Mouse (Mus musculus) hindbrain, embryonic 14.5 days (tissue): ENCODE data around the gene Lcmt1. TPM values are rescaled to one million over a fixed set of nuclear protein-coding genes. Genes with fewer than 3 reads are reported as not detected.

Source experiments
- ATAC-seq: fragments of 200-750 bp; cut with Nextera tagmentation; 2 replicates; pipeline ENCODE4 v1.8.0; 2017; ENCODE audit warnings: moderate number of reproducible peaks, mild to moderate bottlenecking, moderate TSS enrichment, moderate library complexity; ENCODE audit not compliant: low FRiP score
- DNase-seq: peaks from one replicate; pipeline ENCODE4 v3.0.0-alpha.2; 2015; ENCODE audit warnings: low spot score
- H3K27ac ChIP-seq: fragments of 300-500 bp; sonication (generic); 2 replicates; pipeline ENCODE4 v1.5.1; 2014; ENCODE audit warnings: mild to moderate bottlenecking, moderate library complexity
- H3K27me3 ChIP-seq: fragments of 300-500 bp; sonication (generic); 2 replicates; pipeline ENCODE4 v1.6.1; 2014; ENCODE audit warnings: mild to moderate bottlenecking, low read length, mixed read lengths; ENCODE audit not compliant: control insufficient read depth, insufficient read depth
- H3K36me3 ChIP-seq: fragments of 300-500 bp; sonication (generic); replicated peaks from 2 replicates; pipeline ENCODE4 v1.6.1; 2014; ENCODE audit not compliant: control insufficient read depth, insufficient read depth
- H3K4me1 ChIP-seq: fragments of 300-500 bp; sonication (generic); replicated peaks from 2 replicates; pipeline ENCODE4 v1.6.1; 2014; ENCODE audit warnings: antibody characterized with exemption, low read length, mixed read lengths; ENCODE audit not compliant: control insufficient read depth, insufficient read depth
- H3K4me2 ChIP-seq: fragments of 300-500 bp; sonication (generic); replicated peaks from 2 replicates; pipeline ENCODE4 v1.6.1; 2014; ENCODE audit warnings: mild to moderate bottlenecking, moderate library complexity
- H3K4me3 ChIP-seq: fragments of 300-500 bp; sonication (generic); replicated peaks from 2 replicates; pipeline ENCODE4 v1.5.1; 2014; ENCODE audit warnings: mild to moderate bottlenecking, low read length
- H3K9ac ChIP-seq: fragments of 300-500 bp; sonication (generic); 2 replicates; pipeline ENCODE4 v1.6.1; 2014
- H3K9me3 ChIP-seq: fragments of 300-500 bp; sonication (generic); 2 replicates; pipeline ENCODE4 v1.6.1; 2016; ENCODE audit warnings: low read length; ENCODE audit not compliant: control insufficient read depth
- WGBS: fragments of 180-500 bp; shearing (Covaris S2); extraction: QIAGEN DNeasy Blood & Tissue Kit; methylation state at CpG from one replicate; pipeline ENCODE4 v1.1.7; 2014; 5-methylcytosine and 5-hydroxymethylcytosine counted together
- polyA plus RNA-seq: library from polyadenylated mRNA; unstranded; fragments of >200 nt; fragmentation: Nextera tagmentation; extraction: Ambion mirVana; gene quantifications from 2 replicates; pipeline ENCODE4 v1.2.1, GENCODE M21; 2014

Gene Lcmt1
- polyA plus RNA-seq, 1 experiment from 2014 or later = 106 TPM

DNA sequence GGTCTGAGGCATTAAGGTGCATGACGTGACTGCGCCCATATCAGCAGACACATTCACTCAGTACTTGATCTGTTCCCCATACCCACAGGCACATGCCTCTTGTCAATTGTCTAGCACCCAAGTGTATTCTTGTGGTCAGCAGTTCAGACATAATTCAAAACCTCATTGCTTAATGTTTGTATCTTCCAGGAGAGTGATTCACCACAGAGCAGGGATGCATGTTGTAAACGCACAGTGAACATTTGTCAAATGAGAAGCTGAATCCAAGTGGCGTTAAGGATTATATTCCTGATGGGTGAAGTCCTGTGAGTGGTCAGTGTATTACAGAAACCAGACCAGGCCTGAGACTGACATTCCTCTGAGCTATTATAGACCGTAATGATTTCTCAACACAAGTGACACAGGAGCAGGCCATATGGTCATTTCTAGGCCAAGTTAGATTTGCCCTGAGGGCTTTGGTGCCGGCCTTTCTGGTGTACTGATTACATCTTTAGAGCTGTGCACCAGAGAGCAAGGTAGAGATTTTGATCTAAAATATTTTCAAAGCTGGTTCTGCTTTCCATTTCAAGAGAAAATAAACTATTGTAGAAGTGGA lies 20.2 kb downstream of the Lcmt1 start:
- no peak for DNase-seq
- H3K4me1 ChIP-seq = no peaks in the 10 kb centered on the region
- H3K27me3 ChIP-seq = no peaks in the 10 kb centered on the region
- no peaks in the 10 kb centered on the region for H3K9me3 ChIP-seq
- no peak overlapping the region for H3K9ac ChIP-seq
- 91% methylated on average over 6 of the region's 6 CpGs for WGBS
- H3K4me2 ChIP-seq = no peak overlapping the region
- ATAC-seq = no peak
- H3K36me3 ChIP-seq = peaks cover 47% of the 10 kb centered on the region
- H3K4me3 ChIP-seq = no peak overlapping the region
- no peak overlapping the region for H3K27ac ChIP-seq

- no peaks in the 10 kb centered on the region for H3K27me3 ChIP-seq
- no peaks in the 10 kb centered on the region for H3K4me1 ChIP-seq
- no peak overlapping the region for H3K4me3 ChIP-seq
- peaks cover 26% of the 10 kb centered on the region for H3K36me3 ChIP-seq
- no peak for DNase-seq
- ATAC-seq = no peak
- no peaks in the 10 kb centered on the region for H3K9me3 ChIP-seq
- H3K27ac ChIP-seq = no peak overlapping the region
- no peak overlapping the region for H3K9ac ChIP-seq
- 93% methylated on average over 6 of the region's 6 CpGs for WGBS
- H3K4me2 ChIP-seq = no peak overlapping the region
These were observed 24.7 kb downstream of the Lcmt1 start for GRCm38 (mm10) chr7:123394271-123394670.

GRCm38 (mm10) chr7:123396900-123397299 lies 27.3 kb downstream of the Lcmt1 start:
- Histone ChIP-seq H3K36me3 (peaks cover 26% of the 10 kb centered on the region), H3K4me2 (no peak overlapping the region), H3K27me3 (no peaks in the 10 kb centered on the region), H3K4me3 (no peak overlapping the region), H3K27ac (no peak overlapping the region), H3K9ac (no peak overlapping the region), H3K4me1 (no peaks in the 10 kb centered on the region), H3K9me3 (no peaks in the 10 kb centered on the region)
- ATAC-seq = no peak
- WGBS = 90% methylated on average over 5 of the region's 5 CpGs
- DNase-seq = no peak

DNA sequence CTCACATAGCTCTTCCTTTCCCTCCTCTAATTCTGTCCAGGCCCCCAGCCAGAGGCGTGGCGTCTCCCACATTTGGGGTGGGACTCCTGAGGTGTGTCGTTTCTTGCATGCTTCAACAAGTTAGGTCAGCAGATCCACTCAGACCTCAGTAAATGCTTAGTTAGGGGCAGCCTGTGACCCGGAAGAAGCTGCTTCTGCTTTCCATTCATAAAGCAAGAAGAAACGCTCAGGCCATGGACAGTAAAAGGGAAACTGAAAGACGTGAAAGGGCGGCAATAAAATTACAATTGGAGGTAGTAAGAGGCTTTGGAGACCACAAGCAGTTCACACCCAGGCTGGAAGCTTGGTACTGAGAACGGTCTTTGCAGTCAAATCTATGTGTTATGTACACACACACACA lies 27.8 kb downstream of the Lcmt1 start:
- 84% methylated on average over 8 of the region's 8 CpGs for WGBS
- Histone ChIP-seq H3K4me3 (no peak overlapping the region), H3K36me3 (peaks cover 26% of the 10 kb centered on the region), H3K27me3 (no peaks in the 10 kb centered on the region), H3K9me3 (no peaks in the 10 kb centered on the region), H3K9ac (no peak overlapping the region), H3K4me1 (no peaks in the 10 kb centered on the region), H3K27ac (no peak overlapping the region), H3K4me2 (no peak overlapping the region)
- ATAC-seq (no peak), DNase-seq (no peak)

GRCm38 (mm10) chr7:123397931-123398330 lies 28.3 kb downstream of the Lcmt1 start:
- no peak overlapping the region for H3K27ac ChIP-seq
- H3K36me3 ChIP-seq = peaks cover 28% of the 10 kb centered on the region
- no peaks in the 10 kb centered on the region for H3K27me3 ChIP-seq
- ATAC-seq = no peak
- 93% methylated on average over 8 of the region's 8 CpGs for WGBS
- no peak overlapping the region for H3K4me2 ChIP-seq
- no peaks in the 10 kb centered on the region for H3K9me3 ChIP-seq
- no peak for DNase-seq
- H3K4me3 ChIP-seq = no peak overlapping the region
- H3K9ac ChIP-seq = no peak overlapping the region
- H3K4me1 ChIP-seq = no peaks in the 10 kb centered on the region

- Histone ChIP-seq H3K27ac (no peak overlapping the region), H3K9me3 (no peaks in the 10 kb centered on the region), H3K4me3 (no peak overlapping the region), H3K27me3 (no peaks in the 10 kb centered on the region), H3K4me1 (no peaks in the 10 kb centered on the region), H3K4me2 (no peak overlapping the region), H3K36me3 (peaks cover 37% of the 10 kb centered on the region), H3K9ac (no peak overlapping the region)
- peak; percentile 83 for DNase-seq
- WGBS = 27% methylated on average over 7 of the region's 7 CpGs
- ATAC-seq = no peak
These were observed 29.2 kb downstream of the Lcmt1 start for GRCm38 (mm10) chr7:123398828-123399227.

GRCm38 (mm10) chr7:123399286-123399685 lies 29.7 kb downstream of the Lcmt1 start:
- Histone ChIP-seq H3K9me3 (no peaks in the 10 kb centered on the region), H3K4me1 (no peaks in the 10 kb centered on the region), H3K4me2 (no peak overlapping the region), H3K27me3 (no peaks in the 10 kb centered on the region), H3K4me3 (no peak overlapping the region), H3K36me3 (peaks cover 41% of the 10 kb centered on the region), H3K9ac (no peak overlapping the region), H3K27ac (no peak overlapping the region)
- DNase-seq (no peak), ATAC-seq (no peak)
- WGBS = 88% methylated on average over 4 of the region's 4 CpGs

DNA sequence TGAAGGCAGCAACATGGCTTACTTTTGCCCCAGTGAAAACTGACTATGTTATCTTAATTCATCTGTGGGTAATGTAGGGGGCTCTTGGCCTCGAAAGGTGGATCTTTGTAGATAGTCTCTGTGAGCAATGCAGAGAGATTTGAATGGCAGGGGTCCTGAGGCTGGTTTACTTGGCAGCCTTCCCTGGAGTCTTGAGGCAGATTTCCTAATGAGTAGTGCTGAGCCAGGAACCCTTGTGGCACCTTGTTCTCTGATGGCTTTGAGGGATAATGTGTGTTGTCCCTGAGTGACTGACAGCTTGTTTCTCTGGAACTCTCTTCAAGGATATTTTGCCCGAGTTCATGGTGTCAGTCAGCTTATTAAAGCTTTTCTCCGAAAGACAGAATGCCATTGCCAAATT lies 31.5 kb downstream of the Lcmt1 start:
- 87% methylated on average over 3 of the region's 3 CpGs for WGBS
- no peak overlapping the region for H3K4me2 ChIP-seq
- H3K36me3 ChIP-seq = peaks cover 58% of the 10 kb centered on the region
- no peaks in the 10 kb centered on the region for H3K27me3 ChIP-seq
- no peak overlapping the region for H3K9ac ChIP-seq
- no peaks in the 10 kb centered on the region for H3K4me1 ChIP-seq
- H3K9me3 ChIP-seq = no peaks in the 10 kb centered on the region
- ATAC-seq (no peak), DNase-seq (no peak)
- H3K4me3 ChIP-seq = no peak overlapping the region
- no peak overlapping the region for H3K27ac ChIP-seq

DNA sequence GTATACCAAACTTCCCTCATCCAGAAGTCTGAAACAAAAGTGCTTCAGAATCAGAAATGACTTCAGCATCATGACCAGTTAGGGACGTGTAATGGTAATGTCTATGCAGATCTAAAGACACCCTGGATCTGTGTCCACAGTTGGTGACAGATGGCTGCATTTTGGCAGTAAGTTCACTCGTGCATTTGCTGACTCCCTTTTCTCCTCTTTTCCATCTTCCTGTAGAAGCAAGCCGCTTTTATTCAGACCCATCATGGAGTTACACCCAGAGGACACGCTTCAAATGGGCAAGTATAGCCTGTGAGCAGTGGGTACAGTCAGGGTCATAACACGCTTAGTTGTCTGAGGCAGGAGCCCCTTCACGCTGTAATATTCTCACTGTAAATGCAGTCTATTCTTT lies 34.6 kb downstream of the Lcmt1 start:
- H3K9ac ChIP-seq = no peak overlapping the region
- no peak overlapping the region for H3K27ac ChIP-seq
- WGBS = 92% methylated on average over 6 of the region's 6 CpGs
- peaks cover 82% of the 10 kb centered on the region for H3K36me3 ChIP-seq
- no peak overlapping the region for H3K4me3 ChIP-seq
- H3K4me1 ChIP-seq = no peaks in the 10 kb centered on the region
- no peaks in the 10 kb centered on the region for H3K9me3 ChIP-seq
- DNase-seq = no peak
- no peak for ATAC-seq
- H3K27me3 ChIP-seq = no peaks in the 10 kb centered on the region
- H3K4me2 ChIP-seq = no peak overlapping the region

DNA sequence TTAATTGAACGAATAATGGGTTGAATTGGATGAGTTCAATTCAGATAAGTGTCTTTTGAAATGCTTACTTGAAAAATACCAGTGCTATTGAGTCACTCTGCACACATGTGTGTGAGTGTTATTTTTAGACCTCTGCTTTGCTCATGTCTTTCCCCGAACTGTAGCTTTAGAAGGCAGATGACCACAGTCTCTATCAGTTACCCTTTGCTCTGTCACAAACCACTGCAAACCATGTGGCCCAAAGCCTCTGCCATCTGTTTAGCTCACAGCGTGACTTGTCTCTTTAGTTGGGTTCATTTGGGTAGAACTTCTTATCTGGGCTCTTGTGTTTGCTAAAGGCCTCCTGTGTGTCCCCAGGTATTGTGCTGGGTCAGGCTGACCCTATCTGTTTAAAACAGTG lies 36.0 kb downstream of the Lcmt1 start:
- H3K4me1 ChIP-seq = no peaks in the 10 kb centered on the region
- 91% methylated on average over 3 of the region's 3 CpGs for WGBS
- no peak overlapping the region for H3K9ac ChIP-seq
- no peaks in the 10 kb centered on the region for H3K9me3 ChIP-seq
- peaks cover 85% of the 10 kb centered on the region for H3K36me3 ChIP-seq
- no peaks in the 10 kb centered on the region for H3K27me3 ChIP-seq
- DNase-seq (no peak), ATAC-seq (no peak)
- no peak overlapping the region for H3K4me3 ChIP-seq
- H3K4me2 ChIP-seq = no peak overlapping the region
- no peak overlapping the region for H3K27ac ChIP-seq
